Mouse (Mus musculus) neural tube, embryonic 12.5 days (tissue): ENCODE data around the gene March5. TPM values are rescaled to one million over a fixed set of nuclear protein-coding genes. Genes with fewer than 3 reads are reported as not detected.

Experiments used
- ATAC-seq: fragments of 200-750 bp; cut with Nextera tagmentation; 2 replicates; pipeline ENCODE4 v1.8.0; 2017; ENCODE audit warnings: low read depth, mild to moderate bottlenecking, moderate TSS enrichment, moderate library complexity; ENCODE audit not compliant: low FRiP score
- H3K27ac ChIP-seq: fragments of 300-500 bp; sonication (generic); 2 replicates; pipeline ENCODE4 v1.5.1; 2016
- H3K27me3 ChIP-seq: fragments of 300-500 bp; sonication (generic); replicated peaks from 2 replicates; pipeline ENCODE4 v1.6.1; 2016; ENCODE audit warnings: mild to moderate bottlenecking
- H3K36me3 ChIP-seq: fragments of 300-500 bp; sonication (generic); 2 replicates; pipeline ENCODE4 v1.6.1; 2016; ENCODE audit warnings: mild to moderate bottlenecking
- H3K4me1 ChIP-seq: fragments of 300-500 bp; sonication (generic); 2 replicates; pipeline ENCODE4 v1.6.1; 2016
- H3K4me2 ChIP-seq: fragments of 300-500 bp; sonication (generic); replicated peaks from 2 replicates; pipeline ENCODE4 v1.6.1; 2016; ENCODE audit warnings: mild to moderate bottlenecking
- H3K4me3 ChIP-seq: fragments of 300-500 bp; sonication (generic); 2 replicates; pipeline ENCODE4 v1.5.1; 2016
- H3K9ac ChIP-seq: fragments of 300-500 bp; sonication (generic); 2 replicates; pipeline ENCODE4 v1.6.1; 2016; ENCODE audit warnings: mild to moderate bottlenecking
- H3K9me3 ChIP-seq: fragments of 300-500 bp; sonication (generic); 2 replicates; pipeline ENCODE4 v1.6.1; 2016; ENCODE audit warnings: mild to moderate bottlenecking
- WGBS: fragments of 180-500 bp; shearing (Covaris S2); methylation state at CpG from one replicate; pipeline ENCODE4 v1.1.7; 2016; 5-methylcytosine and 5-hydroxymethylcytosine counted together
- polyA plus RNA-seq: library from polyadenylated mRNA; unstranded; fragments of >200 nt; fragmentation: Nextera tagmentation; extraction: Ambion mirVana; gene quantifications from 2 replicates; pipeline ENCODE4 v1.2.1, GENCODE M21; 2016

Gene March5
- polyA plus RNA-seq, 1 experiment from 2014 or later = 160 TPM

DNA sequence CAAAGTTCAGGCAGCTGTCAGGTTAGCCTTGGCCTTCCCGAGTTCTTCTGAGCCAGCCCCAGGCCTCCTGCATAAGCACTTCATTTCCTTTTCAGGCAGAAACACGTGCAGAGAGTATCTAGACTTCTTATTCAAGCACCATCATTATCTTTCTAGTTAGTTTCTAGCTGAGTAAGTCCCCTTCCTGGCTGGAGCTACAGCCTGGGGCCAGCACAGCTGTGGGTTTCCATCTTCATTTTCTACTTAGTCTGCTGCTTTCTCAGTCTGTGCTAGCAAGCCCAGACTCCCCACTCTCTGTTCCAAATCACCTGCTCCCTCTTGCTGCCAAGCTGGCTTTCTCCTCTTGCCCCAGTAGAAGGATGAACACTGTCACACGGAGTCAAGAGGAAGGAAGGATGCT, 39.5 kb downstream of the March5 start:
- WGBS = 56% methylated on average over 3 of the region's 3 CpGs
- Histone ChIP-seq H3K4me2 (no peak overlapping the region), H3K9me3 (no peaks in the 10 kb centered on the region), H3K36me3 (no peaks in the 10 kb centered on the region), H3K27me3 (no peaks in the 10 kb centered on the region), H3K4me3 (no peak overlapping the region), H3K27ac (no peak overlapping the region), H3K9ac (no peak overlapping the region), H3K4me1 (no peaks in the 10 kb centered on the region)
- ATAC-seq = no peak

DNA sequence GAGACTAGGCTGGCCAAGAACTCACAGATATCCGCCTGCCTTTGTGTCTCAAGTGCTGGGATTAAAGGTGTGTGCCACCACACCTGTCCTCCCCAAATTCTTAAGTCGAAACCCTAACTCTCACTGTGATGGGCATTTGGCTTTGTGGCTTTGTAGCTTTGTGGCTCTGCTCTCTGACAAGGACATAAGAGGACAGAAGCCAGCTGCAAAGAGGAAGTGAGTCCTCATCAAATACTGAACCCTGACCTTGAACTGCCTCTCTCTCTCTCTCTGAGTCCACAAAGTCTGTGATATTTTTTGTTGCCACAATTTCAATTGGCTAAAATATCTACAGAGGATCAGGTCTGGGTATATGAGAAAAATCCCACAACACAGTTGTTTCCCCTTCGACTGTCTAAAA, 40.9 kb downstream of the March5 start:
- no peaks in the 10 kb centered on the region for H3K9me3 ChIP-seq
- H3K27me3 ChIP-seq = no peaks in the 10 kb centered on the region
- H3K4me2 ChIP-seq = no peak overlapping the region
- no peak for ATAC-seq
- H3K9ac ChIP-seq = no peak overlapping the region
- no peaks in the 10 kb centered on the region for H3K4me1 ChIP-seq
- WGBS = 78% methylated on average over 3 of the region's 3 CpGs
- no peak overlapping the region for H3K27ac ChIP-seq
- no peak overlapping the region for H3K4me3 ChIP-seq
- H3K36me3 ChIP-seq = no peaks in the 10 kb centered on the region

DNA sequence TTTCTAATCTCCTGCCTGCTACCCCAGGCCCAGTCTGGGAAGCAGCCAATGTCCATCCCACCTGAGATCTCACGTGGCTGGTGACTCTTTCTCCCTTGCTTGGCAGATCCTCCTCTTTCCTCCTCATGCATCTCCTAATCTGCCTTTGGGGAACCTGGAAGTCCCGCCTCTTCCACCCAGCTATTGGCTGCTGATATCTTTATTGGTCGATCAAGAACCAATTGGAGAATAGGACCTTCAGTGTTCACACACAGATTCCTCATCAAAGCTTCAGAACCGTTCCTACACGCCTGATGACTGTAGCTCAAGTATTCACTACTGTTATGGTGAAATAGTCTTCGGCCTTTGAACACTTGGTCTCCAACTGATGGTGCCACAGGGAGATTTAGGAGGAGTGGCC, 44.8 kb downstream of the March5 start:
- Histone ChIP-seq H3K27me3 (no peaks in the 10 kb centered on the region), H3K4me3 (no peak overlapping the region), H3K9ac (no peak overlapping the region), H3K27ac (no peak overlapping the region), H3K9me3 (no peaks in the 10 kb centered on the region), H3K4me1 (no peaks in the 10 kb centered on the region), H3K4me2 (no peak overlapping the region), H3K36me3 (no peaks in the 10 kb centered on the region)
- 74% methylated on average over 6 of the region's 6 CpGs for WGBS
- ATAC-seq = no peak

DNA sequence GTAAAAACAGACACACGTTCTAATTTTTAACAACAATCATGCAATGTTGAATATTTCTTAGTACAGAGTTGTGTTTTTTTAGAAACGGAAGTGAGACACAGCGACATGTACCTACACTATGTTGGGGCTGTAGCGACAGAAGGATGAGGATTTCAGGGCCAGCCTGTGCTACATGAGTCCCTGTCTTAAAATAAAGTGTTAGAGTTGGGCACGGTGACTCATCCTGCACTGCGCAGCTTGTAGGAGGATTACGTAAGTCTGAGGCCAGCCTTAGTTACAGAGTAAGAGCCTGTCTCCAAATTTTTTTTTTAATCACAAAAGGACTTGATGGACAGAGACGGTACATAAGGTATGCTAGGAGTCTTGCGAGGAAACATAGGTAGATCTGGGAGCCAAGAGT, 48.0 kb downstream of the March5 start:
- Histone ChIP-seq H3K4me1 (no peaks in the 10 kb centered on the region), H3K9ac (no peak overlapping the region), H3K27ac (no peak overlapping the region), H3K27me3 (no peaks in the 10 kb centered on the region), H3K4me2 (no peak overlapping the region), H3K9me3 (no peaks in the 10 kb centered on the region), H3K36me3 (no peaks in the 10 kb centered on the region), H3K4me3 (no peak overlapping the region)
- 92% methylated on average over 9 of the region's 9 CpGs for WGBS
- ATAC-seq = no peak

DNA sequence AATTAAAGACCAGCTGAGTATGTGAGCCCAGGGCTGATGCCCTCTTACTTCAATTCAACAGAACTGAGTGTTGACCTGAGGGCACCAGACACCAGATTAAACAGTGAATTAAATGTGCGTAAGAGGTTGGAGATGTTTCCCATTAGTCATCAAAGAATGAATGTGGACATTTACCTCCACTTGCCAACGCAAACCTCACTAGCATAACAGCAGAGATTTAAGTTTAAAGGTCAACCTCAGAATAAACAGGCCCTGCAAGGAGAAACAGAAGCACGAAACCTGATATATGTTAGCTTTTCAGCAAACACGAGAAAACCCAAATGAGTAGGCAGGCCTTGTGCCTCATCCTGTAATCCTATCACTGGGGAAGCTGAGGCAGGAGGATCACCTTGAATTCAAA, 55.0 kb downstream of the March5 start:
- WGBS = 67% methylated on average over 4 of the region's 4 CpGs
- Histone ChIP-seq H3K9me3 (no peaks in the 10 kb centered on the region), H3K9ac (no peak overlapping the region)

GRCm38 (mm10) chr19:37263566-37263942, 56.2 kb downstream of the March5 start:
- Histone ChIP-seq H3K4me3 (no peak overlapping the region), H3K4me1 (peaks cover 11% of the 10 kb centered on the region; the same call in 1 of the 2 replicates), H3K36me3 (peaks cover under 1% of the 10 kb centered on the region; the same call in 1 of the 2 replicates), H3K9me3 (no peaks in the 10 kb centered on the region), H3K27ac (no peak overlapping the region), H3K4me2 (no peak overlapping the region; the same call in 1 of the 2 replicates), H3K27me3 (no peaks in the 10 kb centered on the region), H3K9ac (no peak overlapping the region)
- WGBS = 65% methylated on average over 8 of the region's 8 CpGs
- ATAC-seq = no peak

More for the DNA sequence above, 55.0 kb downstream of the March5 start:
- Histone ChIP-seq H3K27me3 (no peaks in the 10 kb centered on the region), H3K4me2 (no peak overlapping the region), H3K27ac (no peak overlapping the region), H3K4me3 (no peak overlapping the region), H3K4me1 (peaks cover 11% of the 10 kb centered on the region; the same call in 1 of the 2 replicates), H3K36me3 (no peaks in the 10 kb centered on the region)
- no peak for ATAC-seq

GRCm38 (mm10) chr19:37263943-37264897, 56.9 kb downstream of the March5 start:
- Histone ChIP-seq H3K4me3 (no peak overlapping the region), H3K27ac (no peak overlapping the region), H3K36me3 (peaks cover 5% of the 10 kb centered on the region; the same call in 1 of the 2 replicates), H3K27me3 (no peaks in the 10 kb centered on the region), H3K9me3 (no peaks in the 10 kb centered on the region), H3K4me2 (peak overlapping the region; percentile 22), H3K9ac (no peak overlapping the region), H3K4me1 (peaks cover 11% of the 10 kb centered on the region; the same call in 1 of the 2 replicates)
- WGBS = 55% methylated on average over 23 of the region's 23 CpGs
- ATAC-seq = 0 out of 2 replicates have a peak, but pooled peaks have one; percentile 39

DNA sequence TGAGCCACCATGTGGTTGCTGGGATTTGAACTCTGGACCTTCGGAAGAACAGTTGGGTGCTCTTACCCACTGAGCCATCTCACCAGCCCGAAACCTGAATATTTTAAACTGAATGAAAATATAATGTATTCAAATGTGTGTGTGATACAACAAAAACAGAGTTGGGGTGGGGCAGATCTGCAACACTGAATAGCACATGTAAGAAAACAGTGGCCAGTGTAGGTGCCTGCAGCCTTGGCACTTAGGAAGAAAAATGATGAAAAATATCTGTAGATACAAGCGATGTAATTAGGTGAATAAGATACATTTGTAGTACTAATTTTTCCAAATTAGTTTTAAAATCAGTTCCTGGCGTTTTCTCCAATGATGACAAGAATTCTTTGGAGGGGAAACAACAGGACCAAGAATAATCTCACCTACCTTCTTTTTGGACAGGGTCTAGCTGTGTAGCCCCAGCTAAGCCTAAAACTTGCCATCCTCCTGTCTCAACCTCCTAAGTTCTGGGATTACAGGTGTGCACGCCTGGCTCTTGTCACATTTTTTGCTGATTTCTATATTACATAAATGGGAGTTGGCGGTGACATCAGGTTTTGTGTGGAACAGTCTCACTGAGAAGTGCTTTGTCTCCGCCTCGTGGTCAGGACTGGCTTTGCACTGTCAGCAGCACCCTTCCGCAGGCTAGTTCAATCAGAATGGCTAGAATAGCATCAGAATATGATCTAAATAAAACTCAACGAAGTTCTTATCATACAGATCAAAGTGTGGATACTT, 58.2 kb downstream of the March5 start:
- H3K27ac ChIP-seq = no peak overlapping the region
- no peak overlapping the region for H3K9ac ChIP-seq
- peaks cover 9% of the 10 kb centered on the region; the same call in 1 of the 2 replicates for H3K36me3 ChIP-seq
- H3K9me3 ChIP-seq = no peaks in the 10 kb centered on the region
- WGBS = 38% methylated on average over 10 of the region's 10 CpGs
- H3K4me1 ChIP-seq = peaks cover 11% of the 10 kb centered on the region; the same call in 1 of the 2 replicates
- no peaks in the 10 kb centered on the region for H3K27me3 ChIP-seq
- H3K4me2 ChIP-seq = no peak overlapping the region
- ATAC-seq = peak; percentile 84
- no peak overlapping the region for H3K4me3 ChIP-seq

DNA sequence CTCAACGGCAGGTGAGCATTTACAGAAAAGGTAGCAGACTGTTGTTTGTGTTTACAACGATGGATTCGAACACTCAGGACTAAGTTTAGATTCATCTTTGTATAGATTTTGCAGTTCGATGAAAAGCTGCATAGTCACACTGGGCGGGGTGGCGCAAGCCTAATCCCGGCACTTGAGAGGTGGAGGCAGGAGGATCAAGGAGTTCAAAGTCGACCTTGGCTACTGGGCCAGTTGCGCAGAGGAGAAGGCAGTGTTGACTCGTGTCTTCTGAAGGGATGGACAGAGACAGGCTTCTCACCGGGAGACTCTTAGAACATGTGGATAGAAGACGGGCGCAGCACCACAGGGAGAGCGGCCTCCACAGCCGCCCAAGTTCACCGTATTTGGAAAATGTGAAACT, 61.8 kb downstream of the March5 start:
- 92% methylated on average over 16 of the region's 16 CpGs for WGBS
- Histone ChIP-seq H3K9ac (no peak overlapping the region), H3K36me3 (peaks cover 9% of the 10 kb centered on the region; the same call in 1 of the 2 replicates), H3K9me3 (no peaks in the 10 kb centered on the region), H3K4me1 (peaks cover 3% of the 10 kb centered on the region; the same call in 1 of the 2 replicates), H3K27ac (no peak overlapping the region), H3K4me3 (no peak overlapping the region), H3K27me3 (no peaks in the 10 kb centered on the region), H3K4me2 (no peak overlapping the region)
- no peak for ATAC-seq

Other genes with a start within 250 kb of the March5 start
- 7.7 and 8.5 TPM in 2 replicates for gene Cpeb3, start 1.1 kb downstream of the March5 start, polyA plus RNA-seq
- gene Ide, start 130.3 kb downstream of the March5 start, polyA plus RNA-seq = 38.4 and 44.0 TPM in 2 replicates
- 47.8 and 47.9 TPM in 2 replicates for gene Kif11, start 168.9 kb downstream of the March5 start, polyA plus RNA-seq
- gene Hhex, start 227.3 kb downstream of the March5 start, polyA plus RNA-seq = 8.2 and 8.3 TPM in 2 replicates